Mouse (Mus musculus) forebrain, embryonic 16.5 days (tissue): ENCODE measurements around the gene Ddx43. TPM values are rescaled to one million over a fixed set of nuclear protein-coding genes. Genes with fewer than 3 reads are reported as not detected.

Source experiments
- ATAC-seq: fragments of 200-750 bp; cut with Nextera tagmentation; 2 replicates; pipeline ENCODE4 v1.8.0; 2017; ENCODE audit warnings: mild to moderate bottlenecking, moderate library complexity
- H3K27ac ChIP-seq: fragments of 300-500 bp; sonication (generic); 2 replicates; pipeline ENCODE4 v1.5.1; 2014; ENCODE audit warnings: low read length, control low read depth
- H3K27me3 ChIP-seq: fragments of 300-500 bp; sonication (generic); replicated peaks from 2 replicates; pipeline ENCODE4 v1.6.1; 2014; ENCODE audit warnings: low read length; ENCODE audit not compliant: control insufficient read depth, insufficient read depth
- H3K36me3 ChIP-seq: fragments of 300-500 bp; sonication (generic); 2 replicates; pipeline ENCODE4 v1.6.1; 2014; ENCODE audit not compliant: control insufficient read depth, insufficient read depth
- H3K4me1 ChIP-seq: fragments of 300-500 bp; sonication (generic); replicated peaks from 2 replicates; pipeline ENCODE4 v1.6.1; 2014; ENCODE audit warnings: low read length; ENCODE audit not compliant: control insufficient read depth, insufficient read depth
- H3K4me2 ChIP-seq: fragments of 300-500 bp; sonication (generic); 2 replicates; pipeline ENCODE4 v1.6.1; 2014; ENCODE audit warnings: mild to moderate bottlenecking, low read length, control low read depth
- H3K4me3 ChIP-seq: fragments of 300-500 bp; sonication (generic); replicated peaks from 2 replicates; pipeline ENCODE4 v1.5.1; 2014; ENCODE audit warnings: mild to moderate bottlenecking, low read length, control low read depth
- H3K9ac ChIP-seq: fragments of 300-500 bp; sonication (generic); replicated peaks from 2 replicates; pipeline ENCODE4 v1.6.1; 2014; ENCODE audit warnings: low read depth, low read length, control low read depth
- H3K9me3 ChIP-seq: fragments of 300-500 bp; sonication (generic); 2 replicates; pipeline ENCODE4 v1.6.1; 2016; ENCODE audit warnings: low read length; ENCODE audit not compliant: control insufficient read depth
- WGBS: fragments of 180-500 bp; shearing (Covaris S2); extraction: QIAGEN DNeasy Blood & Tissue Kit; methylation state at CpG from one replicate; pipeline ENCODE4 v1.1.7; 2014; 5-methylcytosine and 5-hydroxymethylcytosine counted together
- polyA plus RNA-seq: library from polyadenylated mRNA; unstranded; fragments of >200 nt; fragmentation: Nextera tagmentation; extraction: Ambion mirVana; gene quantifications from 2 replicates; pipeline ENCODE4 v1.2.1, GENCODE M21; 2015

The Ddx43 gene
- polyA plus RNA-seq, 1 experiment from 2014 or later: 0.30 TPM

DNA sequence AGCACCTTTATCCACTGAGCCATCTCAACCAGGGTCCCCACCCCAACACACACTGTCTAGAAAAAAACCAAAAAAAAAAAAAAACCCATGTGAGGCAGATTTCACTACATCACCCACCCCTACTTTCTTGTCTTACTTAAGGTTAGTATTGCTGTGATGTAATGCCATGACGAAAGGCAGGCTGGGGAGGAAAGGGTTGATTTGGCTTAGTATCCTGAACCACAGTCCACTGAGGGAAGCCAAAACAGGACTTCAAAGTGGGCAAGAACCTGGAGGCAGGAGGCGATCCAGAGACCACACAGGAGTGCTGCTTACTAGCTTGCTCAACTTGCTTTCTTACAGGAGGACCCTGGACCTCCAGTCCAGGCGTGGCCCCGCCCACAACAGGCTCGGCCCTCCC lies 54.8 kb downstream of the Ddx43 start:
- H3K4me1 ChIP-seq: peaks cover 11% of the 10 kb centered on the region
- H3K27ac ChIP-seq: no peak overlapping the region
- H3K9me3 ChIP-seq: no peaks in the 10 kb centered on the region
- H3K36me3 ChIP-seq: peaks cover 10% of the 10 kb centered on the region
- H3K9ac ChIP-seq: no peak overlapping the region
- no peak overlapping the region for H3K4me3 ChIP-seq
- H3K27me3 ChIP-seq: peaks cover 2% of the 10 kb centered on the region; the same call in 1 of the 2 replicates
- WGBS: 72% methylated on average over 5 of the region's 5 CpGs
- H3K4me2 ChIP-seq: no peak overlapping the region
- ATAC-seq: no peak

DNA sequence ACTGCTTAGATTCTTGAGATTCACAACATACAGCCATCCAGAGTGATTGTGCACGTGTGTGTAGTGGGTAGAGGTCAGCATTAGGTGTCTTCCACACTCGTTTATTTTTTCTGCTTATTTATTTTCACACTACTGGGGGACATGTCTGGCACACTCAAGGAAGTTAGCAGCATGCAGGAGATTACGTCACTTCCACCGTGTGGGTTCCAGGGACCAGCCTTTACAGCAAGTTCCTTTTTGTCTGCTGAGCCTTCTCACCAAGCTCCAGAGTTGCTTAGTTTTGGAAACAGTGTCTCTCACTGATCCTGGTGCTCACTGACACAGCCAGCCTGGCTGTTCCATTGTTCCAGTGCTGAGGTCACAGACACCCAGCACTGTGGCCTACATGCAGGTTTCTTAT lies 55.8 kb downstream of the Ddx43 start:
- H3K27me3 ChIP-seq: peaks cover 2% of the 10 kb centered on the region; the same call in 1 of the 2 replicates
- H3K36me3 ChIP-seq: peaks cover 10% of the 10 kb centered on the region
- H3K4me1 ChIP-seq: peaks cover 11% of the 10 kb centered on the region
- H3K9ac ChIP-seq: no peak overlapping the region
- H3K27ac ChIP-seq: no peak overlapping the region
- WGBS: 89% methylated on average over 4 of the region's 4 CpGs
- H3K9me3 ChIP-seq: no peaks in the 10 kb centered on the region
- ATAC-seq: no peak
- no peak overlapping the region for H3K4me2 ChIP-seq
- H3K4me3 ChIP-seq: no peak overlapping the region

DNA sequence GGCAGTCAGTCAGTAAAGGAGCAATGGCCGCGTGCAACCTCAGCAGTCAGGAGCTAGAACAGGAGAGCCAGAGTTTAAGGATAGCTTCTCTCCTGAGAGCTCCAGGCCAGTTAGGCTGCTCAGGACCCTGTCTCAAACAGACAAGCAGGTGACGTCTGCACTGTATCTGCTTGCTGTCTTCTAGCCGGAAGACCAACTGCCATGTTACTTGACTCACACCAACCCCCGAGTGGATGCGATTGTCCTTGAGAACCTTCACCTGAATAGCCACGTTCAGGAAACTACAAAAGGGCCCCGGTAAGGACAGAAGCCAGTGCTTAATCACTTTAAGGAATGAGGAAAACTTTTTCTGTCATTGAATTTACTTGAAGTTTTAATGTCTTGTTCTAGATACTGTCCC lies 61.4 kb downstream of the Ddx43 start:
- Histone ChIP-seq H3K4me2 (no peak overlapping the region), H3K36me3 (peaks cover 34% of the 10 kb centered on the region), H3K4me1 (no peaks in the 10 kb centered on the region), H3K9me3 (no peaks in the 10 kb centered on the region), H3K27me3 (no peaks in the 10 kb centered on the region), H3K4me3 (no peak overlapping the region), H3K9ac (no peak overlapping the region), H3K27ac (no peak overlapping the region)
- 92% methylated on average over 8 of the region's 8 CpGs for WGBS
- no peak for ATAC-seq

DNA sequence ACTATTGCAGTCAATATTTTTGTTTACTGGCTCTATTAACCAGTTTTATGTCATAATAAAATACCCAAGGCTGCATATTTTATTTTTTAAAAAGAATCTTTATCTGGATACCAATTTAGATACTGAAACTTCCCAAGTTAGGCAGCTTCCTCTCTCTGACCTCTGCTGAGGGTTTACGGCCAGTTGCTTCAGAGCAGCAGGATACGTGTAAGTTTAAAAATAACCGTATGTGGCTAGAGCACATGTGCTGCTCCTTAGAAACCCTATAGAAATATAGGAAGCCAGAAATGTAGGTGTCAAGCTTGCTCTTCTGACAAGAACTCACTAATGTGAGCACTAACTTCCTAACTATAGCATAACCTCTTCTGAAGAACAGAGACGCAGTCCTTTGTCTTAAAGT lies 67.8 kb downstream of the Ddx43 start:
- Histone ChIP-seq H3K36me3 (peaks cover 33% of the 10 kb centered on the region), H3K4me3 (no peak overlapping the region), H3K4me2 (no peak overlapping the region), H3K27me3 (no peaks in the 10 kb centered on the region), H3K9ac (no peak overlapping the region), H3K27ac (no peak overlapping the region), H3K9me3 (no peaks in the 10 kb centered on the region), H3K4me1 (no peaks in the 10 kb centered on the region)
- ATAC-seq: no peak
- WGBS: 95% methylated on average over 4 of the region's 4 CpGs

DNA sequence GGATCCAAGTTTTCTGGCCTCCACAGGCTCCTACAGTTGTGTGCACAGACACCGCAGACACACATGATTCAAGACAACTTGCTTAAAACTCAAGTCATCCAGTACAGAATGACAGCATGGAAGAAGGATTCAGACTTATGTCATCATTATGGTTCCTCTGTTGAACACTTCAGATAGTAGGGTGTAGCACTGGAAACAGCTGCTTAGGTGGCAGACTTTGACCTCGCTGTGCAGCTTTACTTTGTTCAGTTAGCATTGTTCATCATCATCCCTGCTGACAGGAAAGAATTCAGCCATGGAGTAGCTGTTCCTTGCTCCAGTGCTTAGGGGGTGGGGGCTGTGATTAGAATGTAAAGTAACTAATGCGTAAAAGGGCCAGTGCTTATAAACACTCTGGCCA lies 70.1 kb downstream of the Ddx43 start:
- no peaks in the 10 kb centered on the region for H3K9me3 ChIP-seq
- 87% methylated on average over 3 of the region's 3 CpGs for WGBS
- no peak overlapping the region for H3K9ac ChIP-seq
- H3K4me1 ChIP-seq: no peaks in the 10 kb centered on the region
- no peak overlapping the region for H3K27ac ChIP-seq
- H3K4me3 ChIP-seq: no peak overlapping the region
- peaks cover 32% of the 10 kb centered on the region for H3K36me3 ChIP-seq
- ATAC-seq: no peak
- no peaks in the 10 kb centered on the region for H3K27me3 ChIP-seq
- no peak overlapping the region for H3K4me2 ChIP-seq

Other genes with a start within 250 kb of the Ddx43 start
- gene Gsta4, start 213.0 kb upstream of the Ddx43 start, polyA plus RNA-seq: 11.9 and 14.9 TPM in 2 replicates
- not detected in 2 replicates for gene Gsta1, start 165.1 kb upstream of the Ddx43 start, polyA plus RNA-seq
- not detected in 2 replicates for gene Gm3776, start 138.6 kb upstream of the Ddx43 start, polyA plus RNA-seq
- gene Gm10639, start 105.9 kb upstream of the Ddx43 start, polyA plus RNA-seq: not detected in 2 replicates
- gene Omt2a, start 81.0 kb upstream of the Ddx43 start, polyA plus RNA-seq: not detected in 2 replicates
- gene Omt2b, start 68.2 kb upstream of the Ddx43 start, polyA plus RNA-seq: not detected in 2 replicates
- gene Gsta2, start 40.0 kb upstream of the Ddx43 start, polyA plus RNA-seq: not detected in 2 replicates
- 1.9 and 3.8 TPM in 2 replicates for gene Dppa5a, start 27.6 kb upstream of the Ddx43 start, polyA plus RNA-seq
- 2.4 and 4.0 TPM in 2 replicates for gene Ooep, start 17.1 kb upstream of the Ddx43 start, polyA plus RNA-seq
- gene Cgas, start 47.5 kb downstream of the Ddx43 start, polyA plus RNA-seq: 0.54 and 0.84 TPM in 2 replicates
- gene Mto1, start 52.4 kb downstream of the Ddx43 start, polyA plus RNA-seq: 30.7 and 31.1 TPM in 2 replicates
- gene Gm17324, start 53.0 kb downstream of the Ddx43 start, polyA plus RNA-seq: 1.0 and 1.3 TPM in 2 replicates
- gene Eef1a1, start 93.4 kb downstream of the Ddx43 start, polyA plus RNA-seq: 3,742 and 4,125 TPM in 2 replicates
- 16.6 and 18.2 TPM in 2 replicates for gene Slc17a5, start 192.3 kb downstream of the Ddx43 start, polyA plus RNA-seq
- 1.1 and 1.5 TPM in 2 replicates for gene Cd109, start 219.8 kb downstream of the Ddx43 start, polyA plus RNA-seq